In the genomic region with DNA sequence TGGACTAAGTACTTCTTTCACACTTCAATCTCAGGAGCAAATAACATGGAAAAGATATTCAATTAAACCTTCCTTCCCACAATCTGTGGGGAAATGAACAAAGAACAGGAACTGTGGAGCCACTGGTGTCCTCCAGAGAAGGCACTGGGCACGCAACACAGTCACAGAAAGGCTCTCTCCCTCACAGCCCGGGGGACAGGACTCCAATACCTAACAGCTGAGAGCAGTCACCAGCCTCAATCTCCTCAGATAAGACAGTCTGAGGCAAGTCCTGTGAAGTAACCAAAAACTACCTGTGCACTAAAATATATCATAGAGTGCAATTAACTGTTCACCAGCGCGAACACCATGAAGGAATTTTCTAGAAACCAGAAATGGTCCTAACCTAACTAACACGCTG, we compare ENCODE assay signal across 8 mouse cellular contexts. TPM values are rescaled to one million over a fixed set of nuclear protein-coding genes. Genes with fewer than 3 reads are reported as not detected.
DNase-seq lines count a peak whose midpoint lies in the region; ATAC-seq and TF ChIP-seq lines count a peak whose summit lies in the region.

No protein-coding gene starts in this region.

- H3K36me3 ChIP-seq in hindbrain, embryonic 15.5 days = no peaks in the 10 kb centered on the region
- no peaks in the 10 kb centered on the region for H3K36me3 ChIP-seq in midbrain, embryonic 13.5 days

- H3K4me3 ChIP-seq in cortical plate, adult 2 months (ENCODE audit: insufficient read depth, low read length) = peak overlapping the region; percentile 76
- H3K4me3 ChIP-seq in hindbrain, embryonic 15.5 days = peak overlapping the region; percentile 64; the same call in 1 of the 2 replicates
- no peak overlapping the region for H3K4me3 ChIP-seq in midbrain, embryonic 13.5 days (replicated peaks)

- 74% methylated on average over 5 of the region's 5 CpGs for WGBS in hindbrain, embryonic 15.5 days
- 76% methylated on average over 5 of the region's 5 CpGs for WGBS in midbrain, embryonic 13.5 days

- TF ChIP-seq CTCF in cortical plate, adult 2 months (IDR thresholded peaks at IDR 0.05; ENCODE audit: extremely low read depth, insufficient read depth, low read length) = no peak

- TF ChIP-seq POLR2A in cortical plate, adult 2 months (IDR thresholded peaks at IDR 0.05; ENCODE audit: extremely low read depth, insufficient read depth, low read length) = no peak

- peaks cover 25% of the 10 kb centered on the region for H3K27me3 ChIP-seq in hindbrain, embryonic 15.5 days
- peaks cover 37% of the 10 kb centered on the region for H3K27me3 ChIP-seq in midbrain, embryonic 13.5 days

- H3K4me1 ChIP-seq in cortical plate, adult 2 months (ENCODE audit: control insufficient read depth, insufficient read depth, low read length) = no peaks in the 10 kb centered on the region
- H3K4me1 ChIP-seq in hindbrain, embryonic 15.5 days (replicated peaks) = peaks cover 21% of the 10 kb centered on the region
- peaks cover 19% of the 10 kb centered on the region for H3K4me1 ChIP-seq in midbrain, embryonic 13.5 days (replicated peaks)

- peak overlapping the region; percentile 91; the same call in 1 of the 2 replicates for H3K27ac ChIP-seq in cortical plate, adult 2 months (ENCODE audit: insufficient read depth, low read length)
- 0 out of 2 replicates have a peak overlapping the region, but pooled peaks have one; percentile 50 for H3K27ac ChIP-seq in hindbrain, embryonic 15.5 days (replicated peaks)
- H3K27ac ChIP-seq in midbrain, embryonic 13.5 days = no peak overlapping the region

- ATAC-seq in hindbrain, embryonic 15.5 days (ENCODE audit: low FRiP score, low read depth) = no peak
- no peak for ATAC-seq in midbrain, embryonic 13.5 days

- no peaks in the 10 kb centered on the region for H3K9me3 ChIP-seq in hindbrain, embryonic 15.5 days
- H3K9me3 ChIP-seq in midbrain, embryonic 13.5 days = no peaks in the 10 kb centered on the region

- H3K9ac ChIP-seq in hindbrain, embryonic 15.5 days = no peak overlapping the region
- no peak overlapping the region for H3K9ac ChIP-seq in midbrain, embryonic 13.5 days (replicated peaks)

- DNase-seq in kidney, adult 18-20 months = peak; percentile 26
- DNase-seq in kidney, postnatal 14 days = no peak
- DNase-seq in embryo, embryonic 10 days (ENCODE audit: low spot score) = no peak
- no peak for DNase-seq in urinary bladder, postnatal 25 days (ENCODE audit: low spot score)
- no peak for DNase-seq in testis, postnatal 10 days (ENCODE audit: low spot score)

- H3K4me2 ChIP-seq in hindbrain, embryonic 15.5 days = peak overlapping the region; percentile 97
- H3K4me2 ChIP-seq in midbrain, embryonic 13.5 days (replicated peaks) = peak overlapping the region; percentile 100

RNA-seq across cellular contexts. Expression of gene Itpr2, which starts 1.3 kb away (rescaled TPM):
- polyA plus RNA-seq in cortical plate, adult 2 months (2012; rRNA removed) = 8.1 and 8.5 TPM in 2 replicates
- polyA plus RNA-seq in hindbrain, embryonic 15.5 days (2015; fragmentation: Nextera tagmentation; extraction: Ambion mirVana) = 9.3 and 11.6 TPM in 2 replicates
- 4.3 and 4.5 TPM in 2 replicates for polyA plus RNA-seq in midbrain, embryonic 13.5 days (2015; fragmentation: Nextera tagmentation; extraction: Ambion mirVana)
